Mouse (Mus musculus) spleen, postnatal 4 days (tissue): Measurements from ENCODE around the gene Mgat5.

ENCODE experiments used
- DNase-seq, 2 experiments: peaks; one replicate each; pipeline ENCODE4 v3.0.0; 2022; ENCODE audit warnings: low spot score in 2 of 2

Mgat5 gene

DNA sequence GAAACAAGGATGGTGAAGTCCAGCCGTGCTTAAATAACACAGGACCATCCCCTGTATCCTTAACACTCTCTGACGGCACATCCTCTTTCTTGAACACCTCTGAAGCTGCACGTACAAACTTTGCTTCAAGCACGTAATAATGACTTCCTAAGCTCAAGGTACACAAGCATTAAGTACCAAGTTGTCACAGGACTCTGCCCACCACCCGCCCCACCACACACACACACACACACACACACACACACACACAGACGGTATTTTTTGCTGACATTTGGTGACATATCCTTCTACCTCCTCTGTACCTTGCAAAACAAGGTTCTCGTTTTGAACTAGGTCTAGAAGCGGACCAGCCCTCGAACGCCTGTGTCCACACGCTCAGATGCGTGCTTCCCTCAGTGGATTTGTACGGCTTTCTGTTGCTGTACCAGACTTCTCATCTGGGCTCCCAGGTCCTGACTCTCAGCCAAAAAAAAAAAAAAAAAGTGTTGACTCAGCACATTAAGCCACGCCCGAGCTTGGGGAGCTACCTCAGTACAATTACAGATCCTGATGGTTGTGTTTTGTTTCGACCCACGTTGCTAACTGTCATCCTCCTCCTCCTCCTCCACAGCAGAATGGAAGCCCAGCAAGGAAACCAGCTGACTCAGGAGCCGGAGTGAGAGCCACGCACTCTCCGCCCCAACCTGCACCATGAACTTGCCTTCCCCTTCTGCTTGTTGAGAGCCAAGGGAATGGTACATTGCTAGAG lies 101.4 kb downstream of the Mgat5 start:
- no peak for DNase-seq

DNA sequence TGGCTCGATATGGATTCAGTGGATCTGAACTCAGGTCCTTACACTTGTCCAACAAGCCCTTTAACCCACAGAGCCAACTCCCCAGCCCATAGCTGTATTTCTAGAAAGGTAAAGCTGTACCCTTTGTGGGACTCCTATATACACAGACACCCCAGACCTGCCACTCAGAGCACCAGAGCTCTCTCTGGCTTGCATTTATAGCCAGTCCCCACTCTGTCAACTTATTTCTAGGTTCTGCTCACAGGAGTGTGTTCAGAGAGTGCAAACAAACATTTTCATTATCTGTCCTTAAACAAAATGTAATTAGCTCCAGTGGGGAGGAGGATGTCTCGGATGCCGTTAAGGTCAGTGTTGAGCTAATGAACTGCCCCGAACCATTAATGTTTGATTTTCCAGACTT lies 102.5 kb downstream of the Mgat5 start:
- no peak for DNase-seq

DNA sequence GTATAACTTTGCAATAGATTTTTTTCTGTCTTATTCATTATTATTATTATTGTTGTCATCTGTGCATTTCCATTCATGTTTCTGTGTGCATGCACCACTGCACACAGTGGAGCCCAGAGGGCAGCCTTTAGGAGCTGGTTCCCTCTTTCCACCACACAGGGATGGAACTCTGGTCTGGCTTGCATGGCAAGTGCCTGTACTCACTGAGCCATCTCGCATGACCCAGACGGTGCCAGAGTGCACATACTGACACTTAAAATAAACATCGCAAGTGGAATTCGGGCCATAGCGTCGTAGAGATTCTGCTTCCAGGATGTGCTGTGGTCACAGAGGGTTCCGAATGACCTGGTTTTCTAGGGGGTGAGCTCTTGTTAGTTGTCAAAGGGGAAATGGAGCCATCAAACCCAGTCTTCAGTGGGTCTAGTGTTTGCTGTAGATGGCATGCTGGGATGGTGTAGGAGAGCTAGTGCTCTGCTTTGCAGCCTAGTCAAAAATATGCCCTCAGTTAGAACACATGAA lies 103.5 kb downstream of the Mgat5 start:
- no peak for DNase-seq

DNA sequence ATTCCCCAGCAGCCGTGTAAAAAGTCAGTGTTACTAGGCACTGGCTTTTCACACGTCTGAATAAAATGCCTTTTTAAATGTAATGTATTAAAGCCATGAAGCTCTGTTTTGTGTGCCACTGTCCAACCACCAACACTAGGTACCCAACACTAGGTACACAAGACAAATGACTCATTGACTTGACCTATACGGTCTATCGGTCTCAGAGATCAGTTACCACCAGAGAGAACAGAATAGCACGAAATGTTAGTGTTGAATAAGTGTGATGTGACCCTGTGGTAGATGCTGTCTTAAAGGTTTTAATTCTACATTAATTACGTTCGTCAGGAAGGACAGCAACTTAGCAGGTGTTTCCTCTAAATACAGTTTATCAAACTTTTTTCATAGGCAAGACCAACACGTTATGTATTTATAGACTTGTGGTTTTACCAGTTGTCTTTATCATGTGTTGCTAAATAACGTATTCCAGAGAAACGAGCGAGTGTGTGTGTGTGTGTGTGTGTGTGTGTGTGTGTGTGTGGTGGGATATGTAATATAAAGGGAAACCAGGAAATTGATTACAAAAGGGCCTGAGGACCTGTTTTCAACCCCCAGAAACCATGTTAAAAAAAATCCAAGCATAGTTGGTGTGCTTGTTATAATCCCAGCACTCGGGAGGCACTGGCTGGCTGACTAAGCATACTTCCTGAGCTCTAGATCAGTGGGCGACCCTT lies 104.3 kb downstream of the Mgat5 start:
- DNase-seq, result no peak

DNA sequence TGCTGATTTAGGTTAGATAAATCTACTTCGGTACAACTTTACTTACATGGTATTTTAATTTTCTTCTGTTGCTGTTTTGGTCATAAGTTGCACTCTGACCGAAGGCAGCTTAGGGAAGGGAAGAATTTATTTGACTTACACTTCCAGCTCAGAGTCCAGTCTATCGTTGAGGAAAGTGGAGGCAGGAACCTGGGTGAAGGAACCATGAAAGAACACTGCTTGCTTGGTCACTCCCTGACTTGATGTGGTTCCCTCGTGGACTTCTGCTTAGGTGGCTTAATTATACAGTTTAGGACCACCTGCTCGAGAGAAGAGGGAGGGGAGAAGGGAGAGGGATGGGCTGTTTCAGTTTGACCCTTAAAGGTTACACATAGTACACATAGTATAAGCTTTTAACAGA lies 105.2 kb downstream of the Mgat5 start:
- no peak for DNase-seq

DNA sequence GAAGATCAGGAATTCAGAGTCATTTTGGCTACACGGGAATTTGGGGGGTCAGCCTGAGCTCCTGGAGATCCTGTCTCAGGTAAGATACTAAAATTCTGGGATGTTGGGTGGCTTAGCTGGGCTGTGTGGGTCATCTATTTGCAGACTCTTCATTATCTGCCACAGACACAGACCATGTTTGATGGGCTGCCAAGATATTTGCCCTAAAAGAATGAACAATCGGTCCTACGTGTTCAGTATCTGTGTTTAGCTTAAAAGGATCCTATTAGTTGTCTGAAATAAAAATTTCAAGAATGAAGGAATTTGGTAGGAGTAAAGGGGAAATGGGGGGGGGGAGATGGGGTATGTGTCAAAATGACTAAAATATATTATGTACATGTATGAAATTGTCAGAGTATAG lies 105.9 kb downstream of the Mgat5 start:
- no peak for DNase-seq

DNA sequence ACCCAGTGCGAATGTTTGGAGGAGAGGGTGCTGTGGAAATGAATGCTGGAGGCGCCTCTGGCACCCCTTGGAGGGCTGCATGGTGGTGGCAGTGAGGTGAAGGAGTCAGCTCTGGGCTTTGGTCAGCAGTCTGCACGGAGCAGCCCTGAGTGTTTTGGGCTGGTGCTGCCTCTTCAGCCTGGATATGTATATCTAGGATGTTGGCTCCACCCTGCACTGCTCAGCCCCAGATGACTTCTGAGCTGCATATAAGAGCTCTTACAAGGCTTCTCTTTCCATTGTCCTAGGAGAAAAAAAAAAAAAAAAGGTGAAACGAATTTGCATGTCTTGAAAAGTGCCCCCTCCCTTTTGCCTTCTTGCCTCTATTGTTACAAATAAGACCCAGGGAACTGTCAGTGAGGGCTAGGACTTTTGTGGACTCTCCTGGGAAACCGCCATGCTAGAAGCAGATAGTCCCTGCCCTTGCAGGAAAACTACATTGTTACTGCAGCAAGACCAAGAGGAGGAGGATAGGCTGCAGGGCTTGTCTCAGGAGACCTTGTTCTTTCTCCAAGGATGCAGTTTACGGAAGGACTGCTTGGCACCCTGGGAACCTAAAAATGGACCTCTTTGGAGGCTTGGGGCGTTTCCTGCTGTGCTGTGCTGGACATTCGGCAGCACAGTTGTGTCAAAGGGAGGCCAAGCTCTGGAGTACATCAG lies 109.0 kb downstream of the Mgat5 start:
- DNase-seq, result no peak

DNA sequence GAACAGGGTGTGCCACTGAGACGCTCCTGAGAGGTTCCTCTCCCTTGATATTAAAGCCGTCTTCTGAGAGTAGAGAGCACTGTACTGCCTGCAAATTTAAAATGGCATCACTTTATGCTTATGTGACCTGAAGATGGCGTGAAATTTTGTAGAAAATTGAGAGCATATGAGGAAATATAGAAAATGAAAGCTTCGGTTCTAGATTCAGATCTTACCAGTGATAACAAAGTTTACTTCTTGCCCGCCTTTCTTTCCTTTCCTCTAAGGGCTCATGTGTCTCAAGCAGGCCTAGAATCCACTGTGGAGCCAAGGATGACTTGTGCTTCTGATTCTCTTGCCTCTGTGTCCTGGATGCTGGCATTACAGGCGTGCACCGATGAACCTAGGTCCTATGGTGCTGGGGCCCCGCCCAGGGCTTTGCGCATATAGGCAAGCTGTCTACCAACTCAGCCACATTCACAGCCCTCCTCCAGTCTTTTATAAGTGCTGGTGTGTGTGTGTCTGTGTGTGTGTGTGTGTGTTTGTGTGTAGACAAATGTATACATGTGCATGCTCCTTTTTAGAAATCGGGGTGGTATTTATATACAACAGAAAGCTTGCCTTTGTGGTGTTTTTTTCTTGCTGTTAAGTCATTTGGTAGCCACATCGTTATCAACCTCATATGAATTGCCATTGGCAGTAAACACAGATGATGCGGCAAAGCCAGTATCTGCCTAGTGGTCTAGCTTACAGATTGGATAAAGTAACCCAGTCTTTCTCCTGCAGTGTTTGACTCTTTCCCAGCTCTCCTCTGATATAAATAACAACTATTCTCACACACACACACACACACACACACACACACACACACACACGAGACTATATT lies 111.2 kb downstream of the Mgat5 start:
- DNase-seq, result no peak

DNA sequence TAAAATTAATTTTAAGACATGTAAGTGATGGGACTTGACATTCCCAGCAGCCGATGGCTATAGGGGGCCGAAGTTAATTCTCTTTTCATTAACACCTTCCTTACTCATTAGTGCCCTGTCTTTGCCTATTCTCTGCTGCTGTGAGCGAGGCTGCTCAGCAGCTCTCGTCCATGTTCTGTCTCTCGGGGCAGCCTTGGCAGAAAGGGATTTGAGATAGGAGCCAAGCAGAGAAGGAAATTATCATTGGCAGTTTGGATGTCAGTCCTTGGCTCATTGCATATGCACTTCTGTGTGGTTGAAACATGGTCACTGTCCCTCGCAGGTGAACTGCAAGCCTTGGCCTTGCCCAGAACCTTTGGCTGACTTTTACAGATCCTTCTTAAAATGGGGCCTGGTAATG lies 111.8 kb downstream of the Mgat5 start:
- DNase-seq, result no peak

DNA sequence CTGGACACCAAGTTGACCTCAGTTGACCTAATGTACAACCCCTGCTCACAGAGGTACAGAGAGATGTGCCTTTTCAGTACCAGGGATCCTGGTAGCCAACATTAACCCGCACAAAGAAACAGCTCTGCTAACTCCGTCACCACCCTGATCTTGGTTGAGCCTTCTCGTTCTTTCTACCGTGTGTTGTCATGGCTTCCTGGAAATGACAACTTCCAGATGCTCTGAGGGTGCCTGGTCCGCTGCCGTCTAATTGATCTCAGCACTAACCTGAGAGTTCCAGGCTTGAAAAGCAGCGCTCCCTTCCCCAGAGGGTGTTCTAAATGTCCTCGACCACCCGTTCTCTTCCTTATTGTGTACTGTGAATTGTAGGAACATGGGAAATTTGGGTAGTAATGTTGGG lies 112.7 kb downstream of the Mgat5 start:
- no peak for DNase-seq

DNA sequence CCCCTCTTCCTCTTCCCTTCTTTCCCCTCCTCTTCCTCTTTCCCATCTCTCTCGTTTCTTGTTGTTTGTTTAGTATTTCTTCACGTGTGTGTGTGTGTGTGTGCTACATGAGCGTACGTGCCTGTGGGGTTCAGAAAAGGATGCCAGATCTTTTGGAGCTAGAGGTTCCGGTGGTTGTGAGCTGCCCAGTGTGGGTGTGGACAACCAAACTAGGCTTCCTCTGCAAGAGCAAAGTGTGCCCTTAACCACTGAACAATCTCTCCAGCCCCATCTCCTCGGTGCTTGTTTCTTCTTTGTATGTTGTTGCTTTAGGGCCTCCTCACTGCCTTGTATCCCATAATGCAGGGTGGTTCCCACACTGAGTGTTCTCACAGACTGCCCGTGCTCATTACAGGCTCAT lies 113.7 kb downstream of the Mgat5 start:
- no peak for DNase-seq

DNA sequence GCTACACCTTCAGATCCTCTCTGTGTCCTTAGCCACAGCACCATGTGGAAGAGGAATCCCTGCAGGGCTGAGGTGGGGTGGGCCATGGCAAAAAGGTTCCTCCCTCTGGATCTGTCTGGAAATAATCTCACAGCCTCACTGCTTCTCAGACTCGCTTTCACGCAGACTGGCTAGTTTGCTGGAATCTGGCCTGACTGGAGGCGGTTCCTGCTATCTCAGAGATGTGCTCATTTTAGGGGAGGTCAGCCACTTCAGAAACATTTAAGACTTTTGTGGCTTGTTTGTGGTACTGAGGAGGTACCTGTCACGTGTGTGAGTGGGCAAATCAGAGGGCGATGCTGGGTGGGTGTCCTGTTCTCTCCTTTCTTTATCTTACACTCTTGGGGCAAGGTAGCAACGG lies 115.0 kb downstream of the Mgat5 start:
- no peak for DNase-seq

DNA sequence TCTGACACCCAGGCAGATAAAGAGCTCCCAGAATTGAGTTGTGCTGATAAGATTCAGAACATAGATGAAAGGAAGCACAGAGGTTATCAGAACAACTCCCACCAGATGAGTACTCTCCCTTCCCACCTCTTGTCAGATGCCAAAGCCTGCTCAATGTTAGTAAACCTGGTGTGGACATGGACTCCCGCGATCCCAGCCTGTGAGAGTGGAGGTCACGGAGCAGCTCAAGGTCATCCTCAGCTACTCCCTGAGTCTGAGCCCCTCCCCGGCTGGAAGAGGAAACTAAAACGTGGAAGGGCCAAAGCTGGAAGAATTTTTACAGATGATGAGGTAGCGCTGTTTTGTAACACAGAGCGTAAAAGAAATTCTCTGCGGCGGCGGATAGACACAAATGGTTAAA lies 116.1 kb downstream of the Mgat5 start:
- DNase-seq, result no peak

DNA sequence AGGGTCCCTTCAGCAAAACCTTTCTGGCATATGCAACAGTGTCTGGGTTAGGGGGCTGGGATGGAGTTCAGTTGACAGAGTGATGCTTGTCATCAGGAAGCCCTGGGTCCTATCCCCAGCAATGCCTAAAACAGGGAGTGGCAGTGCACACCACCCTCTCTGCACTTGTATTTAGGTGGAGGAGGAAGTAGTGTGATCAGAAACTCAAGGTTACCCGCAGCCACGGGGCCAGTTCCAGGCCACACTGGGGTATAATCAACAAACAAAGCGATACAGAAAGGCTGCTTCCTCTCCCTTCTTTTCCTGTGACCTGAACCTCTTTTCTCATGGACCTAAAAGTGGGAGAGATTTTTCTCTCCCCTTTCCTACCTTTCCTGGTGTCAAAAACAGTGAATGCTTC lies 116.8 kb downstream of the Mgat5 start:
- DNase-seq, result no peak

DNA sequence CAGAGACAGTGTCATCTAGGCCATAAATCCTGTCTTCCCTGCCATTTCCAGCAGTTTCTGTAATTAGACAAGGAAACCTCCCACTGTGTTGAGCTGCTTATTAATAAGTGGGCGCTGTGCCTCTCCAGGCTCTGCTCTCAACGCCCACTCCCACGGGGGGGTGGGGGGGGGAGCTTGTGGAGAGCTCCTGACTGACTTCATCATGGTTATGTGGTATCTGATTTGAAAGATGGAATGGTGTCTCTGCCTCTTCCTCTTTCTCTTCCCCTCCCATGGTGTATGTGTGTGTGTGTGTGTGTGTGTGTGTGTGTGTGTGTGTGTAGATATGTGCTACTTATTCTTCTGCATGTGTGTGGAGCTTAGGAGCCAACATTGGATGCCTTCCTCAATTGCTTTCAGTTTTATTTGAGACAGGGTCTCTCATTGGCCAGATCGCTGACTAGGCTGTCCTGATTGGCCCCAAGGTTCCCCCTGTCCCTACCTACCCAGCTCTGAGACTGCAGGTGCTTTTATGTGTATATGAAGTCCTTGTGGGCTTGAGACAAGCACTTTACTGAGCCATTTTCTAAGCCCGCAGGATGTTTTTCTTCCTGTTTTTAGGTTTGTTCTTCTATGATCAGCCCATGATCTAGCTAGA lies 117.5 kb downstream of the Mgat5 start:
- no peak for DNase-seq

DNA sequence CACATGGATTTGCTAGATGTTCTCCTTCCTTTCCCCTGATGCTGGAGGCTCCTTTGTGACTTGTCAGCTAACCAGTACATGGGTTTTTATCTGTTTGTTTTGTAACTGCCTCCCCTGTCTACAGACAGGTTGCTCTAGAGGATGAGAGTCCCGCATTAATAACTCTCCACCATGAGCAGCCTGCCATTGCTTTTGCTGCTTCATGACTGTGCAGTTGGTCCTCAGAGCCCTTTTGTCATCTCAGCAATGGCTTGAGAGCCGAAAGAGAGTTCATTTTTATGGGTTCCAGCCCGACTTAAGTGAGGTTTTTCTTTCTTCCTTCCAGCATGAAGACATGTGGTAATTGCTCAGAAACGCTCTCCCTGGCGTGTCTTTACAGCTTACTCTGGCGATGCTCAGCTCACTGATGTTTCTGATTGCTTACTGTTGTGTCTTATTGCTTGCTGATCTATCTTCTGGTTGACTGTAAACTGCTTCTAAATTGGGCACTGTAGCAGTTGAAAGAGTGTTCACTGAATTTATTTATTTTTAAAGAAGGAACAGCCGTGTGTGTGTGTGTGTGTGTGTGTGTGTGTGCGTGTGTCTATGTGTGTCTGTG lies 120.9 kb downstream of the Mgat5 start:
- DNase-seq, result no peak

DNA sequence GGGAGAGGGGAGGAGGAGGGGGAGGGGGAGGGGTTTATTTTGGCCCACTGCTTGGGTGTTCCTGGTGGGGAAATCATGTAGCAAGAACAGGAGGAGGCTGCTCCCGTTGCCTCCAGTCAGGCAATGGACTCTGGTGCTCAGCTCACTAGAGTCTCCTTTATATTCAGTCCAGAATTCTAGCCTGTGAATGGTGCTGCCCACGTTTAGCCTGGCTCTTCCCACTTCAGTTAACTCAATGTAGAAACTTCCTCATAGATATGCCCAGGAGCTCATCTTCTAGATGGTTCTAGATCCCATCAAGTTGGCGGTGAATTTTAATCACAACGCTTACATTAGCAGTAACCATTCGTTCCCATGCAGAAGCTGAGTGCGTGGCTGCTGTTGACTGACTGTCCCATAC lies 123.0 kb downstream of the Mgat5 start:
- no peak for DNase-seq

DNA sequence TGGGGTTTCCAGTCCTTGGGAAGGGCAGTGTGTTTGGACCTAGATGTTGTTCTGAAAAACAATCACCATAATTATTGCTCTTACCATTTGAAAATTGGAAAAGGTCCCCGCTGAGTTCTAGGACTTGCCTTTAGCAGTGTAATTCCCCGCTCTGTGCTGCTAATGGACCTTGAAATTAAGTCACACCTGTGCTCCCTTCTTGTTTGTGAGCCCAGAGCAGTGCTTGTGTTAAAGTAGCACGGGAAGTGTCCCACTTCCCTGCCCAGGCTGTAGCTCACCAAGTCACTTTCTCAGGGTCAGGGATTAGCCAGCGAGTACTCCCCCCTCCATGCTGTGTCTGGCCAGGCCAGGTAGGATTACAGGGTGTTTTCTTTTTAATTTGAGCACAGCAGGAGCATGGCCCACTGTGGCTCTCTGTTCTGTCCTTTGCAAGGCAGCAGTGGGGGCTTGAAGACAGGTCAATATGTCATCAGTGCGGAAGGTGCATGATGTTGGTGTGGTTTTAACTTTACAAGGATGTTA lies 123.6 kb downstream of the Mgat5 start:
- no peak for DNase-seq

DNA sequence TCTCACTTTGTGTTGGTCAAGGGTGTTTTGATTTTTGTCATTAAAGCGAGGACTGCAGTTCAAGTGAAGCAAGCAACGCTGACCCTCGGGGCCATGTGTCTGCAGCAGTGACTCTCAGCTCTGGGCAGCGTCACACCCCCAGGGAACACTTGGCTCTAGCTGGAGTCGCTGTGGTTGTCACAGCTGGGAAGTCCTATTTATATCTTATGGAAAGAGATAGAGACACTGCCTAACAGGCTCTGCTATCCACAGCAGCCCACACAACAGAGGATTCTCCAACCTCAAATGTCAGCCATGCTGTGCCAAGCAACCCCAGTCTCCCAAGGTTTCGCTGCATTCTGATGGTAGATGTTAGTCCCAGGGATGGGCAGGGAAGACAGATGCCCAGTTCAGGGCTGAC lies 125.0 kb downstream of the Mgat5 start:
- no peak for DNase-seq

DNA sequence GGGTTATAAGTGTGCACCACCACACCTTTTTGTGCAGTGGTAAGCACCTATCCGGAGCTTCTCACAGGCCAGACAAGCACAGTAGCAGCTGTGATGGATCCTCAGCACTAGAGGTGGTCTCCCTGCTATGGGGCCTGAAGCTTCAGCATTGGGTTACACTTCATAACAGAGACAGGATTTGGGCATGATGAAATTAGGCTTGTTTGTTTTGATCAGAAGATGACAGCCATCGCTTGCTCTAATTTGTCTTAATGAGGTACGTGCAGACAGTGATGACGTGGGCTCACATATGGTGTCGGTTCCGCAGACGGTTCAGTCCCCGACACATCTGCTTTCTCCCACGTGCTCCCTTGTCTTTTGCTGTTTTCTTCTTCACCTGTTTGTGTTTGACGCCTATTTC lies 132.9 kb downstream of the Mgat5 start:
- DNase-seq, result no peak
